Mouse (Mus musculus) hindbrain, embryonic 12.5 days (tissue): Measurements from ENCODE around the gene Zim1. TPM values are rescaled to one million over a fixed set of nuclear protein-coding genes. Genes with fewer than 3 reads are reported as not detected.

Source experiments
- ATAC-seq: fragments of 200-750 bp; cut with Nextera tagmentation; 2 replicates; pipeline ENCODE4 v1.8.0; 2017; ENCODE audit warnings: moderate TSS enrichment; ENCODE audit not compliant: low FRiP score
- H3K27ac ChIP-seq: fragments of 300-500 bp; sonication (generic); 2 replicates; pipeline ENCODE4 v1.5.1; 2016; ENCODE audit warnings: mild to moderate bottlenecking
- H3K27me3 ChIP-seq: fragments of 300-500 bp; sonication (generic); 2 replicates; pipeline ENCODE4 v1.6.1; 2016; ENCODE audit warnings: mild to moderate bottlenecking
- H3K36me3 ChIP-seq: fragments of 300-500 bp; sonication (generic); 2 replicates; pipeline ENCODE4 v1.6.1; 2016; ENCODE audit warnings: mild to moderate bottlenecking
- H3K4me1 ChIP-seq: fragments of 300-500 bp; sonication (generic); 2 replicates; pipeline ENCODE4 v1.6.1; 2016
- H3K4me2 ChIP-seq: fragments of 300-500 bp; sonication (generic); replicated peaks from 2 replicates; pipeline ENCODE4 v1.6.1; 2016; ENCODE audit warnings: mild to moderate bottlenecking
- H3K4me3 ChIP-seq: fragments of 300-500 bp; sonication (generic); 2 replicates; pipeline ENCODE4 v1.5.1; 2016; ENCODE audit warnings: mild to moderate bottlenecking
- H3K9ac ChIP-seq: fragments of 300-500 bp; sonication (generic); 2 replicates; pipeline ENCODE4 v1.6.1; 2016; ENCODE audit warnings: mild to moderate bottlenecking, moderate library complexity
- H3K9me3 ChIP-seq: fragments of 300-500 bp; sonication (generic); replicated peaks from 2 replicates; pipeline ENCODE4 v1.6.1; 2016; ENCODE audit warnings: mild to moderate bottlenecking
- WGBS: fragments of 180-500 bp; shearing (Covaris S2); methylation state at CpG from one replicate; pipeline ENCODE4 v1.1.7; 2016; 5-methylcytosine and 5-hydroxymethylcytosine counted together
- polyA plus RNA-seq: library from polyadenylated mRNA; unstranded; fragments of >200 nt; fragmentation: Nextera tagmentation; extraction: Ambion mirVana; gene quantifications from 2 replicates; pipeline ENCODE4 v1.2.1, GENCODE M21; 2016

Gene Zim1
- polyA plus RNA-seq, 1 experiment from 2014 or later: 3.0 TPM

DNA sequence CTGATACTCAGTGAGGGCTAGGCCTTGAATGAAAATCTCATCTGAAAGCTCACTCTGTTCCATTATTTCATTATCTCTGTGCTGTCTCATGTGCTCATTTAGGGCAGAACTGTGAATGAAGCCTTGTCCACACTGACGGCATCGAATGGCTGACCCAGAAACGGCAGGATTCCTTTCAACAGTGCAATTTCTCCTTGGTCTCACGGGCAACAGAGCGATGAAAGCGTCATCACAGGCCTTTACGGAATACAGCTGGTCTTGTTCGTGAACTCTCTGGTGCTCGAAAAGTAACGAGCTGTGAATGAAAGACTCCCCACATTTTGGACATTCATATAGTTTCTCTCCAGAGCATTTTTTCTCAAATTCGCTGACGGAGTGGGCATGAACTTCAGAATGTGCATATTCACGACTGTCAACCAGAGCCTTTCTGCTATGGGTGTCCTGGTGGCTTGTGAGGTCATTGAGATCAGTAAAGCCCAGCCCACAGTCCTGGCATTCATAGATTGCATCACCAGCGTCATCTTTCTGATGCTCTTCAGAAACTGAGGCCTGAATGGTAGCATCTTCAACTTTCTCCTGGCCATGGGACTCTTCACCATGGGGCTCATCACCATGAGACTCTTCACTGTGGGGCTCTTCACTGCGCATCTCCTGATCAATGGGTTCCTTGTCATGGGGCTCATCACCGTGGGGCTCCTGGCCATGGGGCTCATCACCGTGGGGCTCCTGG lies 12.4 kb upstream of the Zim1 start:
- ATAC-seq: no peak
- Histone ChIP-seq H3K27me3 (no peaks in the 10 kb centered on the region), H3K9ac (no peak overlapping the region), H3K27ac (no peak overlapping the region), H3K4me2 (no peak overlapping the region), H3K36me3 (peaks cover 61% of the 10 kb centered on the region), H3K4me3 (no peak overlapping the region), H3K4me1 (no peaks in the 10 kb centered on the region), H3K9me3 (0 out of 2 replicates have a peak, but pooled peaks cover 6% of the 10 kb centered on the region)
- 86% methylated on average over 17 of the region's 17 CpGs for WGBS

DNA sequence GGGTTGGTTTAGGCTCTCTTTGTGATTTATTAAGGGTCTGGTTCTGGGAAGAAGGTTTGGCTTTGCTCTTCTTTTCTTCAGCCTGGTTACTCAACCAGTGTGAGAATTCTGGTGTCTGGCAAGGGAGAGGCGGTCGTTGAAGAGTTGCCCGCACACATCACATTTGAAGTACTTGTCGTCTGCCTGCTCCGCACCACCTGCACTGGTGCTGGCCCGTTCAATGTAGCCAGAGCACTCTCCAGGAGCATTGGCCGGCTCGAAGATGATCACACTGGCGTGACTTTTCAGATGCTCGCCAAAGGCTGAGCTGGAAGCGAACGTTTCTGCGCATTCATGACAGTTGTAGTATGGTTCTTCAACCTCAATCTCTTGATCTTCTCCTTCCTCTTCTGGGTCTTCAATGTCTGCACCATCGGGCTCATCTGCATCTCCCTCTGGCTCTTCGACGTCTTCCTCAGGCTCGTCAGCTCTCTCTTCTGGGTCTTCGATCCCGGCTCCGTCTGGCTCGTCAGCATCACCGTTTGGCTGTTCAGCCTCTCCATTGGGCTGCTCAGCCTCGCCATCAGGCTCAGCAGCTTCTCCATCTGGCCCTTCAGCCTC lies 11.3 kb upstream of the Zim1 start:
- Histone ChIP-seq H3K36me3 (peaks cover 58% of the 10 kb centered on the region), H3K4me2 (no peak overlapping the region), H3K9me3 (0 out of 2 replicates have a peak, but pooled peaks cover 6% of the 10 kb centered on the region), H3K27me3 (no peaks in the 10 kb centered on the region), H3K27ac (no peak overlapping the region), H3K4me3 (no peak overlapping the region), H3K4me1 (no peaks in the 10 kb centered on the region), H3K9ac (no peak overlapping the region)
- WGBS: 93% methylated on average over 23 of the region's 23 CpGs
- no peak for ATAC-seq

DNA sequence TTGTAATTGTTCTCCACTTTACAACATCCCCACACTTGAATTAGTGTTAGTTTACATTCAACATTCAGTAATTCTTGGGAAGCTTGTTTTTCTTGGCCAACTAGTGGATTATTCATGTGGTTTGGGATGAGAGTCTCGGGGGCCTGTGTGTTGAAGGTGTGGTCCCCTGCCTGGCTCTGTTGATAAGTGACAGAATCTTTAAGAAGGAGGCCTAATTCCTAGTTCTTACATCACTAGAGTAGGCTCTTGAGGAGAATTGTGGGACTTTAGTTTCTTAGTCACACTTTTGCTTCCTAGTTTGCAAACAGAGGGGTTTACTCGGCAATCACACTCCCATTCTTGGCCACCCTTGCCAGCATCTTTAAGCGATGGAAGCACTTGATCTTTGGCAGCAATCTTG lies 3.0 kb upstream of the Zim1 start:
- Histone ChIP-seq H3K27me3 (no peaks in the 10 kb centered on the region), H3K9ac (no peak overlapping the region), H3K27ac (no peak overlapping the region), H3K9me3 (no peaks in the 10 kb centered on the region), H3K36me3 (peaks cover 3% of the 10 kb centered on the region; the same call in 1 of the 2 replicates), H3K4me1 (no peaks in the 10 kb centered on the region; the same call in 1 of the 2 replicates), H3K4me3 (no peak overlapping the region), H3K4me2 (no peak overlapping the region)
- WGBS: 84% methylated on average over 3 of the region's 3 CpGs
- no peak for ATAC-seq

DNA sequence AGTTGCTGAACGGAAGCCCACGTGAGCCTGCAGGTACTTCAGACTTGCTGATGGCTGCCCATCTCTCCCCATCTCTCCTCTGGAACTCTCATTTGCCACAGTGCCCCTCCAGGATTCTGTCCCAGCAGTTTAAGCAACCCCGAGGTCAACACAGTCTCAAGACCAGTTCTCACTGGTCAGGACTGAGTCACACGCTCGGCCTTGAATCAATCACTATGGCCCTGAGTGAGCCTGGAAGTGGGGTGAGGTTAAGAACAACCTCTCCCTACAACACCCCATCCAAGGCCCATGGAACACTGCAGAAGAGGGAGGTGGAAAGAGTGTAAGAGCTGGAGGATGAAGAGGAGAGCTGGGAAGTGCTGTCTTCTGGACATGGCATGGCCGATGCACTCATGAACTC lies 10.7 kb downstream of the Zim1 start:
- no peaks in the 10 kb centered on the region for H3K9me3 ChIP-seq
- H3K4me2 ChIP-seq: no peak overlapping the region
- H3K27me3 ChIP-seq: no peaks in the 10 kb centered on the region
- H3K4me1 ChIP-seq: no peaks in the 10 kb centered on the region
- H3K9ac ChIP-seq: no peak overlapping the region
- H3K27ac ChIP-seq: no peak overlapping the region
- no peak overlapping the region for H3K4me3 ChIP-seq
- no peaks in the 10 kb centered on the region for H3K36me3 ChIP-seq
- ATAC-seq: no peak
- 92% methylated on average over 6 of the region's 6 CpGs for WGBS

DNA sequence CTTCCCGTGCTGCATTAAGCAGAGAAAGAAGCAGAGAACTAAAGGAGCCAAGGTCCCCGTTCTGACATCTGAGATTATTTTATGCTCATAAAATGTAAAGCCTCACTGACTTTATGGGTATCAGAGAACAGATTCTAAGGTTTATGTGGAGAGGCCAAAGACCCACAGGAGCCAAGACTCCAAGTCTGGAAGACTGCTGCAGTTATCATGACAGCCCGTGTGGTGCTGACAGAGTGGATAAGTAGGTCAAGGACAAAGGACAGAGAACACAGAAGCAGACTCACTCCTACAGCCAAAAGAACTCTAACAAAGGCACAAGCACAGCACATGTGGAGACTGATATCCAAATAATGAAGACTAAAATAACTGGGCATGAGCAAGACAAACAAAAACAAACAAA lies 29.5 kb downstream of the Zim1 start:
- 86% methylated on average over 3 of the region's 3 CpGs for WGBS
- Histone ChIP-seq H3K4me2 (no peak overlapping the region), H3K9me3 (no peaks in the 10 kb centered on the region; the same call in 1 of the 2 replicates), H3K27ac (no peak overlapping the region), H3K36me3 (no peaks in the 10 kb centered on the region), H3K27me3 (no peaks in the 10 kb centered on the region), H3K4me3 (no peak overlapping the region), H3K9ac (no peak overlapping the region), H3K4me1 (no peaks in the 10 kb centered on the region)
- no peak for ATAC-seq

DNA sequence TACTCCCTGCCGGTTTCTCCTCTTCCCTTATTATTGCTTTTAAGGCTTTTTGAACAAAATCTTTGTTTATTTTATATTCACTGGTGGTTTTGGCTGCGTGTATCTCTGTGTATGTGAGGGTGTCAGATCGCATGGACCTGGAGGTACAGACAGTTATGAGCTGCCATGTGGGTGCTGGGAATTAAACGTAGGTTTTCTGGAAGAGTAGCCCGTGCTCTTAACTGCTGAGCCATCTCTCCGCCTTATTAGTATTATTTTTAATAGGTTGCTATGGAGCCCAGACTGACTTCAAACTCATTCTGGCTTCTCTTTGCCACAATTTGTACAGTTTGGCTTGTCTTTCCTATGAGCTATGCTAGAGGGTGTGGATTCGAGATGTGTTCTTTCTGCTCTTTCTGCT lies 32.8 kb downstream of the Zim1 start:
- WGBS: 77% methylated on average over 7 of the region's 7 CpGs
- Histone ChIP-seq H3K36me3 (no peaks in the 10 kb centered on the region), H3K9ac (no peak overlapping the region), H3K4me2 (no peak overlapping the region), H3K27ac (no peak overlapping the region), H3K27me3 (no peaks in the 10 kb centered on the region), H3K9me3 (no peaks in the 10 kb centered on the region), H3K4me3 (no peak overlapping the region), H3K4me1 (no peaks in the 10 kb centered on the region)
- ATAC-seq: no peak

DNA sequence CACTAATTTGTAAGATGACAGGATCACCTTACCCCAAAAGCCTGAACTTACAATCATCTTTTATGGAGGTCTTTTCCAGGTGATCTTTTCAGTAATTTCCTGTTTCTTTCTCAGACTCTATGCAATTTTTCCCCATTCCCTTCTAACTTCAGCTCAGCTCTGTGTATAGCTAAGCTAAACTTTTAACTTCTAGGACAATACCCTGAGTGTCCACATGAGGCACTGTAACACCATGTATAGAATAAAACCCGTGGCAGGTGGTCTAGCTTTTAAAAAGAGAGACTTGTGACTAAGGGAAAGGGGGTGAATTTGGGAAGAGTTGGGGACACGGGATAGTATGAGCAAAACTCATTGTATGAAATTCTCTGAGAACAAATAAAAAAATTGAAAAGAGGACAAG lies 36.6 kb downstream of the Zim1 start:
- peak; percentile 59 for ATAC-seq
- Histone ChIP-seq H3K4me3 (no peak overlapping the region), H3K4me2 (no peak overlapping the region), H3K9ac (no peak overlapping the region), H3K27ac (no peak overlapping the region), H3K36me3 (no peaks in the 10 kb centered on the region), H3K9me3 (no peaks in the 10 kb centered on the region), H3K27me3 (no peaks in the 10 kb centered on the region), H3K4me1 (no peaks in the 10 kb centered on the region)
- WGBS: 28% methylated on average over 2 of the region's 2 CpGs

DNA sequence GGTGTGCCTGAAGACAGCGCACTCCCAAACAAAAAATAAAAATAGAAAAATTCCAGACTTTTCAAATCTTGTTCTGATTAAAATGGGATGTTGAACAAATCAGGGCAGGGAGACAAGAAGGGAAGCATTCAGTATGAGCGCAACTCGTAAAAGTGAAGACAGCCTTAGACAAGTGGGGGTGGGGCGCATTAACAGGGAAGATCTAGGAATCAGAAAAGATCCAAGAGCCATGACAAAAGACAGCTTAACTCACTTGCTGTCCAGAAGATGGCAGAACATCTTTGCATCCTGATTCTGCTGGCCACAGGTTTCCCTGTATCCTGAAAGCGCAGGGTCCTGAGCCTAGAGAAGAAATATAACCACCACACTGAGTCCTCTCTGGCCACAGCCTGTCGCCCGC lies 37.6 kb downstream of the Zim1 start:
- no peak overlapping the region for H3K4me3 ChIP-seq

DNA sequence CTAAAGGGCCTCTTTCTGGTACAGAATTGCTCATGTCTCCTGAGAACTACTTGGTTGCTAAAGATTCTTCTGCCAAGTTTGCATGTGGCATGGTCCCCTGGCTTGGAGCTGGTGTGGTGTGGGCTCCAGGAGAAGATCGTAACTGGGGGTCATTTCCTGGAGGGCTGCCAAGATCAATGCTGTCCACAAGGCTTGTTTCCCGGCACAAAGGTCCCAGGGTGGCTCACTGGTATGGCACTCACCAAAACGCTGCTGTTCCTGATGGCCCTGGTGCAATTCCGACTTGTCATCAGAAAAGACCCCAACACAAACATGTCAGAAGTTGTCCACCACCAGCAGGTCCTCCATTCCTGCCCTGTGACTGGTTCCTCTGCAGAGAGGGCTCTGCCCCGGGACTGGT lies 44.1 kb downstream of the Zim1 start:
- H3K4me2 ChIP-seq: no peak overlapping the region
- no peak overlapping the region for H3K27ac ChIP-seq
- 80% methylated on average over 5 of the region's 5 CpGs for WGBS
- no peaks in the 10 kb centered on the region for H3K27me3 ChIP-seq
- no peaks in the 10 kb centered on the region for H3K4me1 ChIP-seq
- no peak for ATAC-seq
- H3K36me3 ChIP-seq: no peaks in the 10 kb centered on the region
- no peak overlapping the region for H3K4me3 ChIP-seq
- H3K9me3 ChIP-seq: 0 out of 2 replicates have a peak, but pooled peaks cover 5% of the 10 kb centered on the region
- H3K9ac ChIP-seq: no peak overlapping the region

More for the DNA sequence above, 37.6 kb downstream of the Zim1 start:
- H3K4me1 ChIP-seq: no peaks in the 10 kb centered on the region
- no peaks in the 10 kb centered on the region for H3K9me3 ChIP-seq
- H3K27ac ChIP-seq: no peak overlapping the region
- no peaks in the 10 kb centered on the region for H3K27me3 ChIP-seq
- 93% methylated on average over 7 of the region's 7 CpGs for WGBS
- ATAC-seq: no peak
- H3K4me2 ChIP-seq: no peak overlapping the region
- no peak overlapping the region for H3K9ac ChIP-seq
- no peaks in the 10 kb centered on the region for H3K36me3 ChIP-seq

DNA sequence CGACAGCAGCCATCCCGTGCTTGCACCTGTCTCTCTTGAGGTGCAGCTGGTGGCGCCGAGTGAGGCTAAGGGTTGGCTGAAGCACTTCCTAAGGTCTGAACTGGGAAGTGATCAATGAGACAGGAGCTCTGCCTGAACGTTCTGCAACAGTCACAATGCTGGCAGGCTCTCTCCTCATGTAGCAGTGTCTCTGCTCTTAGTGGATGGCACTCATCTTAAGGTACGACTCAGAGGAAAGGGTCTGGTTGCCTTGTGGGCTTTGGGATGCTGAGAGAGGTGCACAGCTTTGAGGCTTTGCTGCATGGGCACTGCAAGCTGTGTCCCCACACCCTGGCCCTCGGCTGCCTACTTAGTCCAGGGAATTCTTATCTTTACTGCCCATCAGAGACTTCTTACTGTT lies 45.0 kb downstream of the Zim1 start:
- no peak overlapping the region for H3K4me2 ChIP-seq
- H3K4me3 ChIP-seq: no peak overlapping the region
- no peak overlapping the region for H3K27ac ChIP-seq
- H3K27me3 ChIP-seq: no peaks in the 10 kb centered on the region
- no peak overlapping the region for H3K9ac ChIP-seq
- H3K4me1 ChIP-seq: no peaks in the 10 kb centered on the region
- H3K36me3 ChIP-seq: no peaks in the 10 kb centered on the region
- WGBS: 79% methylated on average over 7 of the region's 7 CpGs
- H3K9me3 ChIP-seq: 0 out of 2 replicates have a peak, but pooled peaks cover 5% of the 10 kb centered on the region
- ATAC-seq: no peak

DNA sequence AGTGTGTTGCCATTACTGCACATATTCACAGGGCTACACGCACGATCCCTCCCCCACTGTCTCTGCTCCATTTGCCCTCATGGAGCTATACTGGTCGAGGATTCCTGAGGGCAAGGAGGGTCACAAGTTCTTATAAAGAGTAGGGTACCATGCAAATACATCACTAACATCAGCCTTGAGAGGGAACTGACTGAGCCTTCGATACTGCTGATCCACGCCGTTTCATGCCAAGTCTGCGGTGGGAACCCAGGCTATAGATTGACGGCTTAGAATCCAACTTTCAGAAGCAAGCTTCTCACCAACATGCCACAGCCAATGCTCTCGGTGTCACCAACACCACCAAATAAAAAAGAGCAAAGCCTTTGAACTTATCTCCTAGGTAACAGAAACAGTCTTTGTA lies 45.7 kb downstream of the Zim1 start:
- ATAC-seq: no peak
- no peak overlapping the region for H3K4me3 ChIP-seq
- WGBS: 90% methylated on average over 9 of the region's 9 CpGs
- no peaks in the 10 kb centered on the region for H3K27me3 ChIP-seq
- 0 out of 2 replicates have a peak, but pooled peaks cover 5% of the 10 kb centered on the region for H3K9me3 ChIP-seq
- H3K4me1 ChIP-seq: no peaks in the 10 kb centered on the region
- H3K36me3 ChIP-seq: no peaks in the 10 kb centered on the region
- no peak overlapping the region for H3K9ac ChIP-seq
- H3K27ac ChIP-seq: no peak overlapping the region
- H3K4me2 ChIP-seq: no peak overlapping the region

DNA sequence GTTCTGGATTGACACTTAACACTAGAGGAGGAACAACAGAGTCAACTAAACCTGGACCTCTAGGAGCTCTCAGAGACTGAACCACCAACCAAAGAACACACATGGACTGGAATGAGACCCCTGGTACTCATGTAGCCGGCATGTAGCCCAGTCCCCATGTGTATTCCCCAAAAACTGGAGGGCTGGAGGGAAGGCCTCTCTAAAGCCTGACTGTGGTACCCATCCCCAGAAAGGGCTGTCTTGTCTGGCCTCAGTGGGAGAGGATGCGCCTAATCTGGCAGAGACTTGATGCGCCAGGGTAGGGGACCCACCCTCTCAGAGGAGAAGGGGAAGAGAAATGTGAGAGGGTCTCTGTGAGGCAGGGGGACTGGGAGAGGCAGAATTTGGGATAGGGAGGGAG lies 50.4 kb downstream of the Zim1 start:
- Histone ChIP-seq H3K9ac (no peak overlapping the region), H3K27me3 (no peaks in the 10 kb centered on the region), H3K4me1 (no peaks in the 10 kb centered on the region), H3K9me3 (0 out of 2 replicates have a peak, but pooled peaks cover 5% of the 10 kb centered on the region), H3K27ac (no peak overlapping the region), H3K4me2 (no peak overlapping the region), H3K4me3 (no peak overlapping the region), H3K36me3 (no peaks in the 10 kb centered on the region)
- ATAC-seq: no peak
- 94% methylated on average over 3 of the region's 3 CpGs for WGBS

DNA sequence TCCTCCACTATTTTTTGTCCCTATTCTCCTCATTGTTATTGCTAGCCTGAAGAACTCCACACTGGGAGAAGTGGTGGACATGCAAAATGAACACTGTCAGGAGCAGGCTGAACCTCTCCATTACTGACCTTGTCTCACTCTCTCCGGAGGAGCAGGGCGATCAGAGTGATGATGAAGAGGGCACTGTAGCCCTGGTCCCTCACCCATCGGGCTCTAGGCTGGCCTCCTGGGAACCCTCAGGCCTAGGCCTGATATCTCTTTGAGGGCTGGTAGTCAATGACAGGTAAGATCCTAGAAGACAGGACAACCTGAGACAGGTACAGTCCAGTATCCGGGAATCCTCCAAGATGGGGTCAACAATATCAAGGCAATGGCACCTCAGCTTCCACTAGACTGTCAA lies 58.2 kb downstream of the Zim1 start:
- no peaks in the 10 kb centered on the region for H3K4me1 ChIP-seq
- H3K27ac ChIP-seq: no peak overlapping the region
- no peaks in the 10 kb centered on the region for H3K27me3 ChIP-seq
- ATAC-seq: no peak
- whole genome bisulfite sequencing: 96% methylated on average over 4 of the region's 4 CpGs
- no peak overlapping the region for H3K4me3 ChIP-seq
- H3K36me3 ChIP-seq: no peaks in the 10 kb centered on the region
- no peak overlapping the region for H3K9ac ChIP-seq
- peaks cover 14% of the 10 kb centered on the region for H3K9me3 ChIP-seq
- H3K4me2 ChIP-seq: no peak overlapping the region
